Mouse (Mus musculus) neutrophil, adult 5-6 weeks (primary cell): ENCODE data around the gene Dera. TPM values are rescaled to one million over a fixed set of nuclear protein-coding genes. Genes with fewer than 3 reads are reported as not detected.

Experiments used
- ATAC-seq: fragments of 151-379, 151-347 bp; 2 replicates; pipeline ENCODE4 v1.8.0; 2017; ENCODE audit warnings: mild to moderate bottlenecking, moderate TSS enrichment; ENCODE audit not compliant: insufficient number of reproducible peaks, poor library complexity, low FRiP score, severe bottlenecking; ENCODE audit errors: extremely low read depth
- total RNA-seq: library from RNA; stranded (forward); fragments of 200-1000 nt; gene quantifications from 2 replicates; pipeline ENCODE4 v1.2.3, GENCODE M21; 2017

The Dera gene
- total RNA-seq, 1 experiment from 2014 or later = 26.4 TPM

DNA sequence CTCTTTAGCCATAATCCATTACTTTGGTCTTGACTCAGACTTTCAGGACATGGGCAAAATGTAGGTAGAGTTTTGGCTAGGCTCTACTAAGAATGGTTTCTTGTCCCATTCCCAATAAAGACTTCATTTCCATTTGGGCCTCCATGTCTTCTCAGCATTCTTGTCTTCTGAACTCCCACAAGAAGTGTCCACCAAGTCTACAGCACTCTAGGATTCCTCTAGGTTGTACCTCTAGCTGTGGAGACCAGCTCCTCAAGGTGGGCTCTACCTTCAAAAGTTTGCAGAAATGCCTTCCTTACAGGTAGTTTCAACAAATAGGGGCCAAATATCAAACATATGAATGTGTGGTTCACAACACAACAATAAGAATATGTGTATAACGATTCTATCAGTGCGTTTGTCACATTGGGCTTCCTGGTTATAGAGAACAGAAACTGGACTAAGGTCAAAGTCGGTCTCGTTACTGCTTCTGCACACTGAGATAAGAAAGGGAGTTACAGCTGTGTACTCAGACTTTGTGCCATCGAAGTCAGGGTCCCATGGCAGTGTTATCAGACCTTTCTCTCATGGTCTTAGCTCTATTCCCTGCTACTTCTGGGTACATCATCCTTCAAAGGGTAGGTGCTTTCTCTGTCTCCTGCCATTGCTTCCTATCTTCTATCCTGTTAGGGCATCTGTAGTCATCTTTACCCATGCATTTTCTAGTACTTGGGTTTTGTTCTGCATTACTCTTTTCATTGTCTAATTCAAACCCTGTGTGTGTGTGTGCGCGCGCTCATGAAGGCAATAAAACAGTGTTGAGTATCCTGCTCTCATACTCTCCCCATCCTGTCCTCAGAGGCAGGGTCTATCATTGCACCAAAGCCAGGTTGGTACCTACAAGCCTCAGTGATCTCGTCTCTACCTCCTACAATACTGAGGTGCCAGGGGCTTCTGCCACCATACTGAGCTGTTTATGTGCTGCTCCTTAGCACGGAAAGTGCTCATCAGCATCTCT is 103.2 kb downstream of the Dera start:
- no peak for ATAC-seq

DNA sequence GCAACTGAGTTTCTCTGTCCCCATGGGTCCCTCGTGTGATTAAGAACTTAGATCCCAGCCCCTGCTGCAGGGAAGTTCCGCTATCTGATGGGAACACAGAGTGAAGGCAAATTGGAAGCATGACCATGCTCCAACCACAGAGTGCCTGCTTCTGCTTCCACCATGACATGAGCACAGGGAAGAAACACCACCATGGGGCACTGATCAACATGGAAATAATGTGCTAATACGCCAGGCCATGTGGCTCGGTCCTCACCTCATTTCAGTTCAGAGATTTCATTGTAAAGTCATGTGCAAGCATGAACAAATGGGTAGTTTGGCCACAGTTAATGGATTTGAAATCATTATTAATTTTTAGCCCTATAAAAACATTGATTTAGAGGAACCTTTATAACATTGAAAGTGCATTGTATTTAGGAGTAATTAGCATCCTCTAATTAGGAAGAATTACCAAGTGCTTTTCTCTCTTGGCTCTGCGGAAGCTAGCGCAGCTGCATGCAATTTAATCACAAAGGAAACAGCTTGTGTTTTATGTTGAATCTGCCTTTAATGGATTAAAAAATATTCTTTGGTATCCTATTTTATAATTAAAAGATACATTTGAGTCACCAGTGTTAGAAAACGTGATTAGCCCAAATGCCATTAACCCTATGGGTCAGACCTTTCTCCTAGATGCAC is 115.7 kb downstream of the Dera start:
- no peak for ATAC-seq

DNA sequence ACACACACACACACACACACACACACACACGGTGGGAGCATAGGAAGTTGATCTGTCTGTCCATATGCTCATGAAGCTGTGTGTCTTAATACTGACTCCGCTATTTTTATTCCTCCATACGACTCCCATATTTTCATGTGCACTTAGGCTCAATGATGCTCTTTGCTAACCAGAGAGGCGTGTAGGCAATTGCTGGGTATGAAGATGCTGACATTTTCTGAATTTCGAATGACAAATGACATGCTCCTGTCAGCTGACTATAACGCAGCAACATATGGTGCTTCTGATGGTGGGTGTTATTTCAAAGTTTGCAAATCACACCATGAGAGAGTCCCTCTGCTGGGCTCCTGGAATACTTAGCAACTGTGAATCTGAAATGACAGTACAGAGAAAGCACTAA is 116.3 kb downstream of the Dera start:
- no peak for ATAC-seq

DNA sequence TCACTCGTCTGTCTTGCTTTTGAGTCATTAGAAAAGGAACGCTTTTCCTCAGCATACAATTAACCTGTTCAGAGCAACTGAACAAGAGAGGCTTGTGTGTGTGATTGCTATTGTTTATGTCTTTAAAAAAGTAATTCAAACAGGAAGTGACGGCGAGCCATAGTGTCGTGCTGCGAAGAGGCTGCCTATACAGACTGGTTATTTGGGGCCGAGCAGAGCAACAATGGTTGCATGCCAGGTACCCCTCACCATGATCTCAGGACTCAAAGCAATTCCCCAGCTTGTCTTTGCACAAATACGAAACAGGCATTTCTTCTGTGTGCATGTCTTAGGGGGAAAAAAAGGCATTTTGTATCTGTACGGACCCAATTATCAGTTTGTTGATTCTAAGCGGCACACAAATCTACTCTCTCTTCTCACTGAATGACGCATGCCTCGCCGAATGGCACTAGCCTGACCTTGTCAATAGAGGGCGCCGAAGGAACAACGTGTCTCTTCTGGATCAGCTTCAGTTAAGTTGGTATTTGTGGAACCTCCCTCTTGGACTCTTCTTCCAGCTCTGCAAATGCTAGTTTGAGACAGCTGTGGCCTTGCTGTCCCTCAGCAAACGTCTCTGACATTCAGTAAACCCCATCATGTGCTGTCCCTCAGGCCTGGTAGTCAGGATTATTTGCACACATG is 117.8 kb downstream of the Dera start:
- ATAC-seq = no peak

DNA sequence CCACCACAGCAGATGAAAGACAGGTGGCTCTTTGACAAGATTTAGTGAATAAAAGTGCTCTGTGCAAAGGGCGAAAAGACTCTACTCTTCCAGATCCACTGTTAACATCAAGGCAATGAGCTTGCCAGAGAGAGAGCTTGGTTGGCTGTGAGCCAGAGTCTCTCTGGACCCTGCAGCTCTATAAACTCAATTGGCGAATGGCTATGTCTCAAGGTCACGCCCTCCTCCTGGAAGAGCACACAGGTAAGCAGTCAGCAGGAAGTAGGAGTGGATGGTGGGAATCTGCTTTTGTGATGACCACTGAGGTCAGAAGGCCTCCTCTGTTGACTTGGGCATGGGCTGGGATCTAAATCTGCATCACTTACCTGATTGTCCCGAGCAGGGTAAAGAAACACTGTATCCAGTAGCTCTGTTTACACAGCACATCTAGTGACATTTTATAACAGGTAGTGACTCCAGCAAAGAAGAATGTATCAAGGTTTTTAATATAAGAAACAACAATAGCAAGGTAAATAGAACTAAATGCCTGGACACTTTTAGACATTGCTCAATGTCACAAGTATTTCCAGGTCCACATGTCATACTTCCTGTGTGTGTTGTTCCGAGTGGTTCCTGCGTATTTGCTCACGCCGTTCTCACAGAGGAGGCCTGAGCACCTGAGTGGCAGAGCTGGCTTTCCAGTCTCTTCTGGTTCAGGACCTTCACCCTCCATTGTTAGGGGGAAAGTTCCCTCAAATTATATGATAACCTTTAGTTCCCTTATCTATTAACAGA is 120.3 kb downstream of the Dera start:
- no peak for ATAC-seq

DNA sequence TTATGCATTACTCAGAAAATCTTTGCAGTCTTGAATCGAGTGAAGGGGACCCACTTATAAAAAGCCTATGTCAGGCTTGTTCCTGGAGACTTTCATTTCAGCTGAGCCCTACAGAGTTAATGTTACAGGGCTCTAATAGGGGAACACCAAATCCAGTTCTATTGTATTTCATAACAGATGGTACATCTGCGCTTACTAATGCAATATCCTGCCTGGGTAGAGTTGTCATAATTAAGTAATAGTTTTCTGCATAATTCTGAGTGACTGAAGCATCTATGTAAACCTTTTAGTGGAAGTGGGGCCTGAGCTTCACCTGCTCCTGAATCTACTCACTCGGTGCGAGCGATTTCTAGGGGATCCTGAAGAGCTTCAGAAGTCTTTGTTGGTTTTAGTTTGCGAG is 131.3 kb downstream of the Dera start:
- ATAC-seq = no peak

DNA sequence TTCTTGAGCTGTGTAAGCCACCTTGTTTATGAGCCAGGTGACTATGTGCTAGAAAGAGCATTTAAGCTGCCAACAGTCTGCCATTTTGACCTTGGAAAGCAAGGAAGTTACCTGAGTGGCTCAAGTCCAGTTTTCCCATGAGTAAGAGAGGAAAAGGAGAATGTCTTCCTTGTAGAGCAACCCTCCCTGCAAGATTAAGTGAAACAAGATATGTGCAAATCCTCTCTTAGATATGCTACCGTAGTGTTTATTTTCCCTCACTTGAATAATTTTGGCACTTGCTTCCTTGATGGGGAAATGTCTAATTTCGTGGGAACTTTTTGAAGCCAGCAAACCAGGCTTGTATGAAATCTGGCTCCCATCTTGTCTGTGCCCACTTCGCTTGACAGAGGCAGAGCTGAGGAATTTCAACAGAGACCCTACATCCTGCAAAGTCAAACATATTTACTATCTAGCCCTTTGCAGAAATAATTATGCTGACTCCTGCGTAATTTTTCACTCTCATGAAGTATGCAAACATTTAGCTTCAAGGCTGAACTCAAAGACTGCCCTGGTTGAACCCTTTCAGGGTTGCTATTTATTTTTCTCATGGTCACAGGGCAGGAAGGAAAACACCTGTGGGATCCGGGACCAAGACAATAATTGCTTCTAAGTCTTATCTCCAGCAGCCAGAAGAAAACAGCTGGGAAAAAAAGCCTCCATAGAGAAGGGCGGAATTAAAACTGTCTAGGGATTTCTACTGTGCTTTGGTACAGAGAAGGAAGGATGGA is 132.0 kb downstream of the Dera start:
- ATAC-seq = no peak

DNA sequence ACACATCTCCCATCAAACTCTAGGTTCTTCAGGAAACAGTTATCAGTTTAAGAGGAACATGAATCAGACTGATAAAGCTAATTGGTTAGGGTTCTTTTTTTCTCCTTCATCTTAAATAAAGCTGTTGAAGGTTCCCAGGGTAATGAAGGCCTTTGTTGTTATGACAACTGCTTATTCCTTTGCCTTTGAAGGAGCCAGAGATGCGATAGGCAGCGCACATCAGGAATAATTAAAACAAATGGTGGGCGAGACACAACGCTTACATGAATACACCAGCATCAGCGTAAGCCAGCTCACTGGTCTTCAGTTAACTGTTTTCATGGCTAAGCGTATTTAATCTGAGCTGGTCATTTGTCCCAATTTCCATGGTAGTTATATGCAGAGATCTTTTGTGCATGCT is 132.9 kb downstream of the Dera start:
- ATAC-seq = no peak

DNA sequence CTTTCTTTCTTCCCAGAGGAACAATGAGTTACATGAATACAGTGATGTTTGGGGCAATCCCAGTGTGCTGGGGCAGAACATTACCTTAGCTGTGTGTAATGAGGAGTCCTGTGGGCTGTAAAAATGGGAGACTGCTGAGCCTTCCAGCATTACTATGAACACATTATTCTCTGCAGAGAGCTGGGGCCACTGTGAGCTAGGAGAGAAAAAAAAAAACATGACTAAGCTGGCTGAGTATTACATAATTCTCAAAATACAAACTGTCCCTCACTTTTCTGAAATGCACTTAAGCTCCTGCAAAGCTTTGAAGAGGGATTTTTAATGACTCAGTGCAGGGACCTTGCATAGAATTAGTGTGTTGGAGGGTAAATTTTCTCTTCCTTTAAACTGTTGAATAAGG is 143.3 kb downstream of the Dera start:
- no peak for ATAC-seq

DNA sequence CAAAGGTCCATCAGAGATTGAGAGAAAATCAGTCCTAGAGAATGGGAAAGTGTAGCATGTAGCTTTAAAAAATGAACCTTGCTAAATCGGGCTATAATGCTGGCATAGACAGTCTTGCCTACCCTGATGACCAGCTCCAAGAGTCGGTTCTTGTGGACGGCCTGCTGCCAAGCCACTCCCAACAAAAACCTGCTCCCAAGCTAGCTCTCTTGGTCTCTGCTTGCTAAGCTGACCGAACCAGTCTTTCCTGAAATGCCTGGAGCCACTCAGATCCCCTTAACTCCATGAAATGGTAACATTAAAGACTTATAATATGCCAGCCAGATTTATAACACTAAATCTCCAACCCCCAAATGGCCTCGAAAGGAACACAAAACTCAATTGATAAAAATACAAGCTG is 146.9 kb downstream of the Dera start:
- no peak for ATAC-seq

Other genes starting within 250 kb of the Dera start
- 15.8 and 19.9 TPM in 2 replicates for gene Eps8, start 99.7 kb upstream of the Dera start, total RNA-seq
- gene Strap, start 19.5 kb upstream of the Dera start, total RNA-seq = 54.7 and 55.4 TPM in 2 replicates